Mouse (Mus musculus) liver, embryonic 14.5 days (tissue): Measurements from ENCODE around the gene Gpx3.

ENCODE experiments used
- CTCF ChIP-seq: IDR thresholded peaks from 2 replicates; pipeline ENCODE4 v1.5.1; 2016; ENCODE audit warnings: antibody characterized with exemption, low read depth, control low read depth
- EP300 ChIP-seq: IDR thresholded peaks from 2 replicates; pipeline ENCODE4 v1.6.1; 2016; ENCODE audit warnings: antibody characterized with exemption, low read depth

- TF ChIP-seq CTCF, result no peak
- TF ChIP-seq EP300, result no peak
Measured at GRCm38 (mm10) chr11:54885406-54885805, 16.8 kb upstream of the Gpx3 start.
